Mouse (Mus musculus): Measurements from ENCODE around the gene Lpcat1.

Lpcat1 gene

DNA sequence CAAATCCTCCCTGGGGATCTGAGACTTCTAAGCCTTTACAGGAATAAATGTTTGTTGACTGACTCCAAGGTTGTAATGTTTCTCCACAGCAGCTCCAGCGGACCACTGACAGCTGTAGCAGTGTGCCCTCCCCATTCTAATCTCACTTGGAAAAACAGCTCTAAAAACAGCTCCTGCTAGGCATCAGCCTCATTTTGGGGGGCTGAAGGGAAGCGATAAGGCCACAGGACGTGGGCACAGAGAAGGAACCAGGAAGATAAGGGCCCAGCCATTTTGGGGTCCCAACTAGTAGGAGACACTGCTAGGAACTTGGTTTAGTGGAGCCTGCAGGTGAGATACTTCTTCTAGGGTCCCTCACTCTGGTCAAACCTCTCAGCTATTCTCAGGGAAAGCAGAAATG lies 68.3 kb downstream of the Lpcat1 start:
- no peak for DNase-seq (ENCODE audit: low read depth, low spot score)

DNA sequence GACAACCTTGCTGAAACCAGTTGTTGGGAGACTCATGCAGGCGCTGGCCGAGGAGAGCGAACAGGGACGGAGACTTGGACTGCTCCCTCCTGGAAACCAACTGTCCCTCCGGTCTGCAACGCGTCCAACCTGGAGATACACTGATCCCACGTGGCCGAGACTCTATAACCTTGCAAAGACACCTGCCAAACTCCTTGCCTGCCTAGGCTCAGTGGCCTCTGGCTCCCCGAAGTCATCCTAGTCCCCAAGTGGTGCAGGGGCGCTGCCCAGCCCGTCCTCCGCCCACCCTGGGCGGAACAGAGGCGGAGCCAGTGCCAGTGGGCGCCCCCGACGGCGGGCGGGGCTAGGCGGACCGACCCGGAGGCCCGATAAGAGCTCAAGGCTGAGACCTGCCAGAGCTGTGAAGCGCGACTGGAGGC lies 69.4 kb downstream of the Lpcat1 start, which contains the start of gene Slc6a3:
Gene Slc6a3 (plus strand): TSS at position 345 of the 419 bp plus-strand sequence.
- no peak for DNase-seq (ENCODE audit: low read depth, low spot score)

- DNase-seq (ENCODE audit: low read depth, low spot score): no peak
These were observed 69.8 kb downstream of the Lpcat1 start for GRCm38 (mm10) chr13:73536824-73537223.

GRCm38 (mm10) chr13:73564201-73564600 lies 97.2 kb downstream of the Lpcat1 start:
- DNase-seq (ENCODE audit: low read depth, low spot score): no peak
